Mouse (Mus musculus) limb, embryonic 15.5 days (tissue): ENCODE data around the gene Rbfox2. TPM values are rescaled to one million over a fixed set of nuclear protein-coding genes. Genes with fewer than 3 reads are reported as not detected.

Experiments used
- polyA plus RNA-seq: library from polyadenylated mRNA; unstranded; fragments of >200 nt; fragmentation: Nextera tagmentation; extraction: Ambion mirVana; gene quantifications from 2 replicates; pipeline ENCODE4 v1.2.1, GENCODE M21; 2015

Gene Rbfox2
- polyA plus RNA-seq, 1 experiment from 2014 or later, result 73.2 TPM

Other genes with a start within 250 kb of the Rbfox2 start
- 0.51 and 0.65 TPM in 2 replicates for gene Apol7a, start 92.1 kb upstream of the Rbfox2 start, polyA plus RNA-seq
- 0.14 TPM in 1 of 2 replicates, not detected in the other for gene Apol9a, start 104.1 kb upstream of the Rbfox2 start, polyA plus RNA-seq
- 0.09 TPM in 1 of 2 replicates, not detected in the other for gene Apol7b, start 140.5 kb upstream of the Rbfox2 start, polyA plus RNA-seq
- not detected in 2 replicates for gene Apol10a, start 170.0 kb upstream of the Rbfox2 start, polyA plus RNA-seq
- not detected in 2 replicates for gene Apol11a, start 201.3 kb upstream of the Rbfox2 start, polyA plus RNA-seq
- not detected in 2 replicates for gene Apol7c, start 226.3 kb upstream of the Rbfox2 start, polyA plus RNA-seq